Mouse (Mus musculus) hindbrain, embryonic 15.5 days (tissue): ENCODE data around the gene Pcolce2. TPM values are rescaled to one million over a fixed set of nuclear protein-coding genes. Genes with fewer than 3 reads are reported as not detected.

Source experiments
- ATAC-seq: fragments of 200-750 bp; cut with Nextera tagmentation; 2 replicates; pipeline ENCODE4 v1.8.0; 2017; ENCODE audit warnings: low read depth, moderate number of reproducible peaks, moderate TSS enrichment; ENCODE audit not compliant: low FRiP score
- H3K27ac ChIP-seq: fragments of 300-500 bp; sonication (generic); replicated peaks from 2 replicates; pipeline ENCODE4 v1.5.1; 2015; ENCODE audit warnings: mild to moderate bottlenecking, inconsistent platforms
- H3K27me3 ChIP-seq: fragments of 300-500 bp; sonication (generic); 2 replicates; pipeline ENCODE4 v1.6.1; 2015; ENCODE audit warnings: control low read depth, inconsistent platforms
- H3K36me3 ChIP-seq: fragments of 300-500 bp; sonication (generic); 2 replicates; pipeline ENCODE4 v1.6.1; 2015; ENCODE audit warnings: control low read depth, inconsistent platforms
- H3K4me1 ChIP-seq: fragments of 300-500 bp; sonication (generic); replicated peaks from 2 replicates; pipeline ENCODE4 v1.6.1; 2015; ENCODE audit warnings: control low read depth, inconsistent platforms
- H3K4me2 ChIP-seq: fragments of 300-500 bp; sonication (generic); 2 replicates; pipeline ENCODE4 v1.6.1; 2015; ENCODE audit warnings: moderate library complexity, mild to moderate bottlenecking, inconsistent platforms
- H3K4me3 ChIP-seq: fragments of 300-500 bp; sonication (generic); 2 replicates; pipeline ENCODE4 v1.5.1; 2015; ENCODE audit warnings: mild to moderate bottlenecking, inconsistent platforms
- H3K9ac ChIP-seq: fragments of 300-500 bp; sonication (generic); 2 replicates; pipeline ENCODE4 v1.6.1; 2015; ENCODE audit warnings: inconsistent platforms
- H3K9me3 ChIP-seq: fragments of 300-500 bp; sonication (generic); 2 replicates; pipeline ENCODE4 v1.6.1; 2016; ENCODE audit warnings: control low read depth, inconsistent platforms
- WGBS: fragments of 180-500 bp; shearing (Covaris S2); methylation state at CpG from one replicate; pipeline ENCODE4 v1.1.7; 2015; 5-methylcytosine and 5-hydroxymethylcytosine counted together
- polyA plus RNA-seq: library from polyadenylated mRNA; unstranded; fragments of >200 nt; fragmentation: Nextera tagmentation; extraction: Ambion mirVana; gene quantifications from 2 replicates; pipeline ENCODE4 v1.2.1, GENCODE M21; 2015

The Pcolce2 gene
- polyA plus RNA-seq, 1 experiment from 2014 or later, result 1.9 TPM

GRCm38 (mm10) chr9:95744845-95745613 is 107.6 kb downstream of the Pcolce2 start:
- H3K4me1 ChIP-seq, result peaks cover 22% of the 10 kb centered on the region
- H3K4me2 ChIP-seq, result 0 out of 2 replicates have a peak overlapping the region, but pooled peaks have one; percentile 1
- no peaks in the 10 kb centered on the region for H3K9me3 ChIP-seq
- WGBS, result 65% methylated on average over 7 of the region's 7 CpGs
- H3K27me3 ChIP-seq, result no peaks in the 10 kb centered on the region
- H3K27ac ChIP-seq, result no peak overlapping the region
- no peaks in the 10 kb centered on the region for H3K36me3 ChIP-seq
- H3K9ac ChIP-seq, result no peak overlapping the region
- no peak overlapping the region for H3K4me3 ChIP-seq
- ATAC-seq, result no peak

DNA sequence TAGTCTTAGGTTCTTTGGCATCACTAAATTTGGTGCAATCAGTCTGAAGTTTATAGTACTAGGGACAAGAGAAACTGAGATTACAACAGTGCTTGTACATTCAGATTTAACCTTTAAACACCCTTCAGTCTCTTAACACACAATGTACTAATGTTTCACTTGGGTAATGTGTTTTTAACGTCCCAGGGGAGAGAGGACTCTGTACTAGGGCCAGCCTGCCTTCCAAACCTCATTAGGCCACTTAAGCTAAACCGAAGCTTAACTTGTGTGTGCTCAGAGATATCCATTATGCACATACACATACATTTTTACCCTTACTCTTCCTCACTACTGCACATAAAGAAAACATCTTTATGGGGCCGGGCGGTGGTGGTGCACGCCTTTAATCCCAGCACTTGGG is 109.9 kb downstream of the Pcolce2 start:
- H3K9me3 ChIP-seq, result no peaks in the 10 kb centered on the region
- WGBS, result 89% methylated on average over 5 of the region's 5 CpGs
- no peak overlapping the region for H3K9ac ChIP-seq
- no peak overlapping the region for H3K27ac ChIP-seq
- no peak for ATAC-seq
- no peaks in the 10 kb centered on the region for H3K27me3 ChIP-seq
- H3K4me3 ChIP-seq, result no peak overlapping the region
- no peak overlapping the region for H3K4me2 ChIP-seq
- peaks cover 27% of the 10 kb centered on the region for H3K4me1 ChIP-seq
- no peaks in the 10 kb centered on the region for H3K36me3 ChIP-seq

Other genes with a start within 250 kb of the Pcolce2 start
- 16.1 and 17.8 TPM in 2 replicates for gene Chst2, start 230.9 kb upstream of the Pcolce2 start, polyA plus RNA-seq
- gene U2surp, start 125.6 kb upstream of the Pcolce2 start, polyA plus RNA-seq, result 113 and 122 TPM in 2 replicates
- gene Paqr9, start 77.9 kb upstream of the Pcolce2 start, polyA plus RNA-seq, result 6.4 and 6.8 TPM in 2 replicates
- gene Trpc1, start 112.8 kb downstream of the Pcolce2 start, polyA plus RNA-seq, result 7.3 and 9.3 TPM in 2 replicates
- 1.9 and 2.9 TPM in 2 replicates for gene Pls1, start 207.7 kb downstream of the Pcolce2 start, polyA plus RNA-seq
- gene Atr, start 220.0 kb downstream of the Pcolce2 start, polyA plus RNA-seq, result 10.1 and 10.9 TPM in 2 replicates